Mouse (Mus musculus) CH12.LX (cell line): Measurements from ENCODE around the gene March1.

Experiments used
- BHLHE40 ChIP-seq: IDR thresholded peaks from 2 replicates; pipeline ENCODE4 v1.6.1; 2011; ENCODE audit warnings: mild to moderate bottlenecking, low read depth, low read length, improper control_type of control experiment
- CTCF ChIP-seq, 2 experiments: IDR thresholded peaks in 1 of 2; conservative IDR thresholded peaks in 1 of 2; 2 replicates each; pipeline ENCODE4 v1.5.1; 2011 to 2012; ENCODE audit warnings: low read depth in 2 of 2, low read length in 2 of 2, improper control_type of control experiment in 1 of 2, inconsistent platforms in 1 of 2, mild to moderate bottlenecking in 1 of 2, moderate library complexity in 1 of 2
- ELF1 ChIP-seq: IDR thresholded peaks from 2 replicates; pipeline ENCODE4 v1.6.1; 2014; ENCODE audit warnings: low read depth, mild to moderate bottlenecking, inconsistent platforms, low read length, improper control_type of control experiment
- EP300 ChIP-seq: IDR thresholded peaks from 2 replicates; pipeline ENCODE4 v1.6.1; 2011; ENCODE audit warnings: low read length, improper control_type of control experiment
- POLR2A ChIP-seq: IDR thresholded peaks from 2 replicates; pipeline ENCODE4 v1.6.1; 2011; ENCODE audit warnings: low read depth, mild to moderate bottlenecking, improper control_type of control experiment, low read length
- ZKSCAN1 ChIP-seq: IDR thresholded peaks from 2 replicates; pipeline ENCODE4 v1.6.1; 2012; ENCODE audit warnings: low read depth, inconsistent platforms, low read length, improper control_type of control experiment, borderline replicate concordance
- ZMIZ1 ChIP-seq: IDR thresholded peaks from 2 replicates; pipeline ENCODE4 v1.6.1; 2012; ENCODE audit warnings: low read depth, mild to moderate bottlenecking, inconsistent platforms, low read length, improper control_type of control experiment
- ZNF384 ChIP-seq: IDR thresholded peaks from 2 replicates; pipeline ENCODE4 v1.6.1; 2012; ENCODE audit warnings: low read depth, low read length, improper control_type of control experiment, inconsistent platforms

DNA sequence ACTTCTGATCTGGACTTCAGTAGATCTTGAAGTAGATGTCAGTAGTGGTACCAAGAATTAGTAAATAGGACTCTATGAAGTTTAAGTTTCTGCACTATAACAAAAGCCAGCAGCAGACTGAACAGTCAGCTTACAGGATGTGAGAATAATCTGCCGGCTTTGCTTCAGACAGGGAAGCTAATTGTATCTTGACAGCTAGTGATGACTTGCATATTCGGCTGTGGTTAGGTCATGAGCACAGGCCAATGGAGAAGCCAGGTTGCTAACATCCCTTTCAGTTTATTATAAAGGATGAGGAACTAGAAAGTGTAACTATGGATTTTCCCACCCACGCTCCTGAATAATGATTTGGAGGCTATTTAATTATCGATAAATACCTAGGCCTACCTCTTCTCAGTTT, 872.9 kb downstream of the March1 start:
- TF ChIP-seq CTCF (conservative IDR thresholded peaks at IDR 0.05 in 1 of 2, IDR thresholded peaks at IDR 0.05 in 1 of 2; ENCODE audit: low read depth in 2 of 2, low read length in 2 of 2) (no peak), EP300 (no peak), ELF1 (no peak), ZNF384 (no peak), BHLHE40 (no peak), POLR2A (no peak), ZKSCAN1 (no peak), ZMIZ1 (no peak)
